In the genomic region with DNA sequence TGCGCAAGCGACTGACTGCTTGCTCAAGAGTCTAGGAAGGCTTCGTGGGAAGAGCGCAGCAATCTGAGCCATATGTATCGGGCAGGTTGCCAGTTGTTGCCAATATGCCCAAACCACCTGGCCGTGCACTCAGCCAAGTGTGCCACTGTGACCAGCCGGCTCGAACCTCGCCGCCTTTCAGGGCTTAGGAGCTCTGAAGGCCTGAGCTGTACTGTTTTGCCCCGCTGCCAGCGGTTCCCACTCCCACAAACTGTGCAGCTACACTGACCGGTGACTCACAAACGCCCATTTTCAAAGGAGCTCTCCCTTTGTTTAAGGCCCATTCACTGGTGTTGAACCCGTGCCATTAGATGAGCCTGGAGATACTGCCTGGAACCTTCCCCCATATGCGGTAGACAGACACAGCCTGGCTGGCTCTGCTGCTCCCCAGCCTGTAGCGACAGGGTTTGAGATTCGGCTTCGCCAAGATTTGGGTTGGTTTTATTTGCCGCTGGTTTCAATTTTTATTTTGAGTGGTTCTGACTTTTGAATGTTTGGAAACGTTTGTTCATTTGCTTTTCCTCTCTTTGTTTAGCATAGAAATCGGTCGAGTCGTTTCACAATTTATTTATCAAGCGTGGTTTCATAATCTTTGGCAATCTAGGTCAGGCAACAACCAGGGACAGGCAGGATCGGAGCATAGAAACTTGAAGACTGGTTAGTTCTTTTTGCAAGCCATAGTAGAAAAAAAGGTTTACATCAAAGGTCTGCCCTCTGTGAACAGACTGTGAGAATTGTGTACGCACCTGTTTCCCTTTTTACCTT, we compare ENCODE assay signal across 9 mouse cellular contexts.
DNase-seq lines count a peak whose midpoint lies in the region; ATAC-seq and TF ChIP-seq lines count a peak whose summit lies in the region.
"Had no signal": no experiment of that assay in that cellular context is flagged by ENCODE, and none has a peak within 500 bp of the region (broad histone marks: within the 10 kb centered on the region; RNA-seq: fewer than 3 reads in every experiment).

No protein-coding gene starts in this region.

- no peaks in the 10 kb centered on the region for H3K36me3 ChIP-seq in hindbrain, embryonic 16.5 days (ENCODE audit: control insufficient read depth, insufficient read depth, low read length)
- H3K36me3 ChIP-seq in lung, postnatal 0 days (ENCODE audit: insufficient read depth, low read length), result no peaks in the 10 kb centered on the region
- H3K36me3 ChIP-seq: liver, embryonic 13.5 days had no signal

- TF ChIP-seq EP300 in lung, postnatal 0 days (IDR thresholded peaks at IDR 0.05), result peak; percentile 52; the same call in 1 of the 2 replicates

- ATAC-seq in hindbrain, embryonic 16.5 days, result peak; percentile 94
- ATAC-seq in lung, postnatal 0 days, result peak; percentile 38

- DNase-seq in adrenal gland, postnatal 10 days, result peak; percentile 72
- DNase-seq in adrenal gland, adult 18-20 months (ENCODE audit: low spot score in 2 of 2), result no peak
- peak; percentile 10 for DNase-seq in thymus, postnatal 25 days
- no peak for DNase-seq in thymus, postnatal 14 days
- peak; percentile 83 for DNase-seq in lung, postnatal 0 days (ENCODE audit: low spot score)
- DNase-seq in testis, postnatal 14 days (ENCODE audit: low spot score), result peak; percentile 39
- no peak for DNase-seq in embryo, embryonic 9.5 days (ENCODE audit: extremely low spot score)
- DNase-seq: liver, embryonic 13.5 days had no signal

- peak overlapping the region; percentile 57 for H3K27ac ChIP-seq in hindbrain, embryonic 16.5 days (ENCODE audit: low read depth, low read length)
- peak overlapping the region; percentile 81 for H3K27ac ChIP-seq in lung, postnatal 0 days (ENCODE audit: low read length)
- H3K27ac ChIP-seq: liver, embryonic 13.5 days had no signal

- no peak for TF ChIP-seq CTCF in lung, postnatal 0 days (IDR thresholded peaks at IDR 0.05)

- no peak overlapping the region for H3K4me3 ChIP-seq in hindbrain, embryonic 16.5 days (ENCODE audit: low read length)
- H3K4me3 ChIP-seq in lung, postnatal 0 days (ENCODE audit: low read depth, low read length), result no peak overlapping the region
- H3K4me3 ChIP-seq: liver, embryonic 13.5 days had no signal

- no peaks in the 10 kb centered on the region for H3K9me3 ChIP-seq in hindbrain, embryonic 16.5 days (ENCODE audit: control insufficient read depth, low read length)
- H3K9me3 ChIP-seq in lung, postnatal 0 days (ENCODE audit: low read length), result no peaks in the 10 kb centered on the region
- H3K9me3 ChIP-seq: liver, embryonic 13.5 days had no signal

- no peaks in the 10 kb centered on the region for H3K27me3 ChIP-seq in hindbrain, embryonic 16.5 days (replicated peaks; ENCODE audit: control insufficient read depth, insufficient read depth, low read length)
- no peaks in the 10 kb centered on the region for H3K27me3 ChIP-seq in lung, postnatal 0 days (replicated peaks; ENCODE audit: insufficient read depth, low read length)
- H3K27me3 ChIP-seq: liver, embryonic 13.5 days had no signal

- peaks cover 18% of the 10 kb centered on the region; the same call in 1 of the 2 replicates for H3K4me1 ChIP-seq in hindbrain, embryonic 16.5 days (ENCODE audit: control insufficient read depth, insufficient read depth, low read depth, low read length)
- peaks cover 9% of the 10 kb centered on the region; the same call in 1 of the 2 replicates for H3K4me1 ChIP-seq in lung, postnatal 0 days (ENCODE audit: insufficient read depth, low read depth, low read length)

- H3K4me2 ChIP-seq in hindbrain, embryonic 16.5 days (ENCODE audit: low read length), result peak overlapping the region; percentile 36; the same call in 1 of the 2 replicates
- H3K4me2 ChIP-seq in lung, postnatal 0 days (replicated peaks; ENCODE audit: low read depth, low read length), result peak overlapping the region; percentile 27; the same call in 1 of the 2 replicates
- H3K4me2 ChIP-seq: liver, embryonic 13.5 days had no signal

- no peak overlapping the region for H3K9ac ChIP-seq in hindbrain, embryonic 16.5 days (ENCODE audit: low read depth, low read length)
- H3K9ac ChIP-seq in lung, postnatal 0 days (replicated peaks; ENCODE audit: low read depth), result no peak overlapping the region
- H3K9ac ChIP-seq: liver, embryonic 13.5 days had no signal

- 62% methylated on average over 27 of the region's 27 CpGs for WGBS in hindbrain, embryonic 16.5 days
- WGBS in lung, postnatal 0 days, result 68% methylated on average over 27 of the region's 27 CpGs

Comparison
In these comparisons a context has a peak if more than half of its experiments do, and no peak if none do; other contexts are left out.
1. DNase-seq: peak in adrenal gland, postnatal 10 days (single experiment), thymus, postnatal 25 days (single experiment), lung, postnatal 0 days (single experiment) and testis, postnatal 14 days (single experiment); none in adrenal gland, adult 18-20 months (0 of 2), thymus, postnatal 14 days (single experiment) and embryo, embryonic 9.5 days (single experiment).